Mouse (Mus musculus): ENCODE data around the gene Ahnak2.
A peak's percentile ranks its signal among the peaks of the same experiment; 100 is the strongest.

Gene Ahnak2

GRCm38 (mm10) chr12:112796551-112797510 lies 5.6 kb downstream of the Ahnak2 start:
- DNase-seq (ENCODE audit: low spot score in 2 of 2), result no peak

DNA sequence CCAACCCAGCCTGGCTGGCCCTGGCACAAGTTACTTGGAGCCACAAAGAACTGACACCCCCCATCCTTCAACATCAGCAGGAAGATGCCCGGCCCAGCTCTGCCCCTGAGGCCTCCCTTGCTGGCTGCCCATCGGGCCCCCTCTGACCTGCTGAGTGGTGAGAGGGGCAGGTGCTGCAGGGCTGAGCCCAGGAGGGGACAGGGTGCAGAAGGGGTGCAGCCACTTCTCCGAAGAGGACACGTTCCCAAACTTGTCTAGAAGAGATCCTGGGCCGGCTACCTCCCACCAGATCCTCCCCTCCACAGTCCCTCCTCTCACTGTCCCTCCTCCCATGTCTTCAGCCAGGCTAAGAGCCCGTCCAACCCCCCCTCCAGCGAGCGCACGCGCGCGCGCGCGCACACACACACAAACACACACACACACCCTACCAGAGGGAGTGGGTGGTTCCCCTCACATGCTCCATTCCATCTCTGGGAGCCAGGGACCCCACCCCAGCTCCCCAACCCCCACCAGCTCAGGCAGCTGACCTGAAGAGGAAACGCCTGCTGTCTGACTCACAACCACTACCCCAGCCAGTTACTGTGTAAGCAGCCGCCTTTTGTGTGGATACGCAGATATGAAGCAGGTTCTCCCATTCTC lies 6.9 kb downstream of the Ahnak2 start:
- no peak for DNase-seq (ENCODE audit: low spot score in 2 of 2)

DNA sequence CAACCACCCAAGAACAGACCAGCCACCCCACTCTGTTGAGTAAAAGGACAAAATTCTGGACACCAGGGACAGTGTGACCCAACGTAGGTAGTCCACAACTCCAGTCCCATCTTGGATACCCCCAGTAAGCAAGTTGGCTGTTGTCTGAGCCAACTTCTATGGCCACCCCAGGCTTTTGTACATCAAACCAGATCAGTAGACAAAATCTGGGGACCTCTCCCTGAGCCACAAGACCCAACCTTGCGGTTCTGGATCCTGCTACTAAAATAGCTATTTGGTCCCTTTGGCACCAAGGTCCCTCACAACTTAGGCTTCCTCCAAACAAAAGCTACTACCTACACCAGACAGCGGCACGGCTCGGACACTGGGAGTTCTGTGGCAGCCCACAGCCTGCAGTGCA lies 7.5 kb downstream of the Ahnak2 start:
- DNase-seq (ENCODE audit: low spot score in 2 of 2), result no peak

DNA sequence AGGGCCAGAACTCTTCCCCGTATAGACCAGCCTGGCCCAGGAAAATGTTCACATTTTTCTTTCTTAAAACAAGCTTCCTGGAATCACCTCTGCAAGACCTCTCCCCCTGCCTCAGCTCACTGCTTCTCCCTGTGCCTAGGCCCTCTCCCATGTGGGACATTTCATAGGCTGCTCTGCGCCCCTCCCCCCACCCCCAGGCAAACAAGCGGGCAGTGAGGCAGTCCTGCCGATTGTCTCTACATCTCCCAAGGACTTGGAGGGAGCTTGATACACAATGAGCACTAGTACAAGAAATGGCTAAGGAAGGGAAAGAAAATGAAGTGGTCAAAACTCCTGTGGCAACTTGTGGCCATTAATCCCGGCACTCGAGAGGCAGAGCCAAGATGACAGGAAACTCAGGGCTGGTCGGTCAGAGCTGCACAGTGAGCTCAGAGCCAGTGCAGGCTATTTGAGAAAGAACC lies 8.1 kb downstream of the Ahnak2 start:
- no peak for DNase-seq (ENCODE audit: low spot score in 2 of 2)

GRCm38 (mm10) chr12:112793601-112794355 lies 8.7 kb downstream of the Ahnak2 start:
- DNase-seq (ENCODE audit: low spot score in 2 of 2), result peak in 1 of 2 experiments; percentile 20

- no peak for DNase-seq (ENCODE audit: low spot score in 2 of 2)
Observed at GRCm38 (mm10) chr12:112791026-112791425, 11.4 kb downstream of the Ahnak2 start.

- no peak for DNase-seq (ENCODE audit: low spot score in 2 of 2)
Observed at GRCm38 (mm10) chr12:112774481-112774880, 28.0 kb downstream of the Ahnak2 start.

DNA sequence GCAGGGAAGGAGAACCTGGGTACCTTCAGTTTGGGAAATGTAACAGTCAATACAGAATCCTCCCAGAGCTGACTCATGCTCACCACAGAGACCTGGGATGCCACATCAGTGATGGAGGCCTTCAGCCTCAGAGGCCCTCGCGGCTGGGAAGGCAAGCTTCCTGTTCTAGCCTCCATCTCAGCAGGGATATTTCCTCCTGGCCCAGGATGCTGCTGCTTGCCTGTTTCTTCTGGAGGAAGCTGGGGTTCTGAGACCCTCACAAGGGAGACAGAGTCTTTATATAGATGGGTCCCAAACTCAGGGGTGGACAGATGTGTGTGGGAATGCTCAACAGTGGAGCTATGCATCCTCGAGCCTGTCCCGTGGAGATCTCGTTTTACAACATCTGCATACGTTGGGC lies 28.4 kb downstream of the Ahnak2 start:
- DNase-seq (ENCODE audit: low spot score in 2 of 2), result no peak

- DNase-seq (ENCODE audit: low spot score in 2 of 2), result no peak
Observed at GRCm38 (mm10) chr12:112773366-112773765, 29.1 kb downstream of the Ahnak2 start.

GRCm38 (mm10) chr12:112772306-112772705 lies 30.2 kb downstream of the Ahnak2 start:
- no peak for DNase-seq (ENCODE audit: low spot score in 2 of 2)

DNA sequence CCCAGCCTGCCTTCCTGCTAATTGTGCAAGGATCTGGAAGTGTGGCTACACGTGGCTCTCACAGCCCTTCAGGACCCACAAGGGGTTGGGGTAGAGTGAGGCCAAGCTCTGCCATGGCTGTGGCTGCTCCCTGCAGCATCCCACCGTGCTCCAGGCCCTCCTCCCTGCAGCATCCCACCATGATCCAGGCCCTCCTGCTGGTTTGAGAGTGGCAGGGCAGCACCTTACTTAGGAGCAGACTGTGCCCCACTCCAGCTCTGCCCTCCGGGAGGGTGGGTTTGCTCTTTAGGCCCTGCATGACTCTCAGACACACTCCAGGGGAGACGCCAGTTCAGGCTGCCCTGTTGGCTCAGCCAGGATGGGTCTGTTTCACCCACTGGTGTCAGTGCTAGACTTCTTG lies 32.1 kb downstream of the Ahnak2 start:
- DNase-seq (ENCODE audit: low spot score in 2 of 2), result no peak

DNA sequence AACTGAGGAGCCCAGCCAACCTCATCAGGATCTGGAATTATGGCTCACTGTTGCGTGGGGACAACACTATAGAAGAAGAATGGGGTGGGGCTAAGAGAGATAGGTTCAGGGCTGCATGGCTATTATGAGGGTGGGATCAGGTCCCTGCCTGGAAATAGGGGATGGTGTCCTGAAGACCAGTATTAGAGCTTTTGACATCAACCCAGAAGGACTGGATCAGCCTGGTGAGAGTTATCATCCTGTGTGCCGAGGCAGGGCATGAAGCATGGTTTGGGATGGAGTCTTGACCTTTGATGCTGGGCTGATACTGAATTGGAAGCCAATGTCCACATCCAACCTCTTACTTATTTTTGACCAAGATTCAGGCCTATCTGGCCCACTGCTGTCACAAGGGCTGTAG lies 32.7 kb downstream of the Ahnak2 start:
- no peak for DNase-seq (ENCODE audit: low spot score in 2 of 2)

- no peak for DNase-seq (ENCODE audit: low spot score in 2 of 2)
Observed at GRCm38 (mm10) chr12:112769031-112769430, 33.4 kb downstream of the Ahnak2 start.

- DNase-seq (ENCODE audit: low spot score in 2 of 2), result no peak
Observed at GRCm38 (mm10) chr12:112768166-112768565, 34.3 kb downstream of the Ahnak2 start.

DNA sequence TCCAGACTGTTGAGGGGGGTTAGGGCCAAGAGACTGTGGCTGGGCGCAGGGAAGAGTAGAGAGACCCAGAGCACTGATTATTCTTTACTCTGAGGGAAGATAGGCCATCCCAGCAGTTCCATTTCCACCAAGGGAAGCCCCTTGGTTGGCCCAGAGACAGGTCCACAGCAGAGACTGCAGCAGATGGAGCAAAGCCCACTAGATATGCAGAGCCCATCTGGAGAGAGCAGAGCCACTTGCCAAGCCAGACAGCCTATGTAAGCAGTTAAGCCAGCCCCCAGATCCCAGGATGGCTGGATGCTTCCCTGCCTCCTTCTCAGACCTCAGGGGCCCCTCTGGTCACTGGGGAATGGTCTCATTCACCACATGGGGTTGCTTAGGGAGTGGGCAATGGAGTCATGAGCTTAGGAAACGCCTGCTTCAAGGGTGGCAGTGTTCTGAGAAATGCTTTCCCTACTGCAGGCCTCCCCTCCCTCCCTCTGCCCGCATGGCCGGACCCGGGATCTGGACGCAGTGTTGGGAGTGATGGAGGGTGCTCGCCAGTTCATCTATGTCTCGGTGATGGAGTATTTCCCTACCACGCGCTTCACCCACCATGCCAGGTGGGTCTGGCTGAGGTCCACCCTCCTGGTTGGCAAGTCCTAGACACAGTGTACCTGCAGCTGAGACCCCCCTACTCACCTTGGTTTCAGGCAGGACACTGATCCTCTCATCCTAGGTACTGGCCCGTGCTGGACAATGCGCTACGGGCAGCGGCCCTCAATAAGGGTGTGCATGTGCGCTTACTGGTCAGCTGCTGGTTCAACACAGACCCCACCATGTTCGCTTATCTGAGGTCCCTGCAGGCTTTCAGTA lies 35.2 kb downstream of the Ahnak2 start:
- DNase-seq (ENCODE audit: low spot score in 2 of 2), result no peak

GRCm38 (mm10) chr12:112766586-112766985 lies 35.9 kb downstream of the Ahnak2 start:
- no peak for DNase-seq (ENCODE audit: low spot score in 2 of 2)

GRCm38 (mm10) chr12:112764991-112765390 lies 37.5 kb downstream of the Ahnak2 start:
- no peak for DNase-seq (ENCODE audit: low spot score in 2 of 2)

DNA sequence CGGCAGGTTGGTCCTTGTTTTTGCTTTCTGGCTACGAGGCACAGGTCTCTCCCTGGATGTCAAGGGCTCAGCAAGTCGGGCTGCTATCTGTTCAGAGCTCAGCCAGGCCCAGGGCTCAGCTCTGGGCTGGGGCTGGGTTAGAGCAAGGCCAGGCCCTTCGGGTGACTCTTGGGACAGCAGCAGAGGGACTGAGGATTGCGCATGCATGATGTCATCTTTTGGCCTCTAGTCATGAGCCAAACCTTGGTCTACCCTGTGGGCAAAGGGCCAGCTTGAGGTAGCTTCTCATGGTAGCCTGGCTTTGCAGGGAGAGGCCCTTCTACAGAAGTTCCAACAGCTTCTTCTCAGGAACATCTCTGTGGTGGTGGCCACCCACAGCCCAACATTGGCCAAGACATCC lies 38.3 kb downstream of the Ahnak2 start:
- no peak for DNase-seq (ENCODE audit: low spot score in 2 of 2)

DNA sequence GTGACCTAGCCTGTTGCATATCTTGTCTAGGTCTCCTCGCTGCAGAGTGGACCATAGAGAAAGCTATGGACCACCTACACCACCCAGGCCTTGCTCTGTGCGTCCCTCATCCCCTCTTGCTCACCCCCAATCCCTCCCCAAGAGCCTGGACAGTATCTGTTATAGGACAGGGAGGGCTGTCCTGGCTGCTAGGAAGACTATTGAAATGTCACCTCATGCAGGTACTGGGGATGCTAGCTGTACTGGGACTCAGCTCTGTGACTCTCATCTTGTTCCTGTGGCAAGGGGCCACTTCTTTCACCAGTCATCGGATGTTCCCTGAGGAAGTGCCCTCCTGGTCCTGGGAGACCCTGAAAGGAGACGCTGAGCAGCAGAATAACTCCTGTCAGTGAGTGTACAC lies 39.3 kb downstream of the Ahnak2 start:
- no peak for DNase-seq (ENCODE audit: low spot score in 2 of 2)

- peak; percentile 85 for DNase-seq (ENCODE audit: low spot score in 2 of 2)
Observed at GRCm38 (mm10) chr12:112762018-112762417, 40.4 kb downstream of the Ahnak2 start.

DNA sequence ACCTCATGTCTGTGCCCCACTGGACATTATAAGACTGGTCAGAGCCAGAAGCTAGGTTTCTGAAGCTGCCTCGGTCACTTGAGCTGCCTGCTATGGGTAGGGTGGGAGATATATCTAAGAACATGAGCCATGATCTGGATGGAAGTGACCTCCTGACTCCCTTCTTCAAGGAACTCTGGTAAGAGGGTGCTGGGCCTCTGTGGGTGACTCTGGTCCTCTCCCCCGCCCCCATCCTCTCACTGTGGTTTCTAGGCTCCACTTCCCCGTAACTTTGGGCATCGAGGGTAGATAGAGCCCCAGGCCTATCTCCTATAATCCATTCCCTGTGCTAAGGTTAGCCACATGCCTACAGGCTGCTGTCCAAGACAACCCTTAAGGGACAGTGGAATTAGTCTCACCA lies 41.0 kb downstream of the Ahnak2 start:
- peak; percentile 38 to 55 for DNase-seq (ENCODE audit: low spot score in 2 of 2)
